Mouse (Mus musculus) midbrain, embryonic 10.5 days (tissue): ENCODE measurements at regions not wholly inside any gene's neighbourhood (a gene's known extent, or its start where the extent isn't known, plus 50 kb on each side); places are given as distances from the start of the nearest gene placed in this dataset.

Source experiments
- DNase-seq: peaks from one replicate; pipeline ENCODE4 v3.0.0-alpha.2; 2017; ENCODE audit warnings: low spot score
- H3K27ac ChIP-seq: fragments of 300-500 bp; sonication (generic); replicated peaks from 2 replicates; pipeline ENCODE4 v1.5.1; 2016; ENCODE audit warnings: mild to moderate bottlenecking
- H3K27me3 ChIP-seq: fragments of 300-500 bp; sonication (generic); 2 replicates; pipeline ENCODE4 v1.6.1; 2016; ENCODE audit warnings: low read depth, mild to moderate bottlenecking; ENCODE audit not compliant: poor library complexity, severe bottlenecking
- H3K36me3 ChIP-seq: fragments of 300-500 bp; sonication (generic); 2 replicates; pipeline ENCODE4 v1.6.1; 2016; ENCODE audit warnings: mild to moderate bottlenecking, moderate library complexity
- H3K4me1 ChIP-seq: fragments of 300-500 bp; sonication (generic); 2 replicates; pipeline ENCODE4 v1.6.1; 2016
- H3K4me3 ChIP-seq: fragments of 300-500 bp; sonication (generic); 2 replicates; pipeline ENCODE4 v1.5.1; 2016; ENCODE audit warnings: mild to moderate bottlenecking, moderate library complexity
- H3K9me3 ChIP-seq: fragments of 300-500 bp; sonication (generic); replicated peaks from 2 replicates; pipeline ENCODE4 v1.6.1; 2016; ENCODE audit warnings: mild to moderate bottlenecking
- WGBS: fragments of 180-500 bp; shearing (Covaris S2); methylation state at CpG from one replicate; pipeline ENCODE4 v1.1.7; 2016; 5-methylcytosine and 5-hydroxymethylcytosine counted together

DNA sequence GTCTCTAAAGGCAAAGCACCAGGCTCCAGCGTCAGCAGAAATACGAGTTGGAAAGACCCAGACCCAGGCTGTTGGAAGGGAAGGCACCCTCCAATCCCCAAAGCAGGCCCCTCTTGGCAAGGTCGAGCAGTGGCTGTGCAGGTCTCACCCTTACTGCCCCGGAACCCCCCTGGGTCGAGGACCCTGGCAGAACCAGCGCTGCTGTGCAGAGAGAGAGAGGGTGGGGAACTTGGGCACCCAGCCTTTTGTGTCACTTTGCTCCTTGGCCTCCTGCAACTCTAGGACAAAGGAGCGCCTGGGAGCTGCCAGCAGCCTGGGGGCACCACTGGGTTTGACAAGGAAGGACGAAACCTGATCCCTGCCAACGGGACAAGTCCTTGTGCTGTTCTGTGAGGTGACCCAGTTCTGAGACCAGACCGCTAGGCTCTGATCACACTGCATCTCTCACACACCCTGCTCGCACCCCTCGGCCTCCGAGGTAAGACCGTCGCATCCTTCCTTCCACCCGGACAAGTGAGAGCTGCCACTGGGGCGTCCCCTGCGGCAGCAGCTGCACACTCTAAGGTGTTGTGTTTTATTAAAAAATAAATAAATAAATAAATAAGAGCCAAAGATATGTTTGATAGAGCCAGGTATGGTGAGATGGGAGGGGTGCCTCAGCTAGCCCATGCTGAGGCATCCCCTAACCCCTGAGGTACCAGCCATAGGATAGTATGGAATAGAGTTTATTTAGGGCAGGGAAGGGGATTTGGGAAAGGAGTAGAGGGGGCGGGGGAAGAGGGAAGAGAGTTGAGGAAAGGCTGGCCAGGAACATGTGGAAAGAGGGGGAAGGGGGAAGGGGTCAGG lies 138.2 kb downstream of the Ly86 start:
- 16% methylated on average over 19 of the region's 19 CpGs for WGBS
- Histone ChIP-seq H3K27me3 (peaks cover 49% of the 10 kb centered on the region), H3K4me3 (peak overlapping the region; percentile 39), H3K36me3 (no peaks in the 10 kb centered on the region), H3K27ac (peak overlapping the region; percentile 85), H3K9me3 (no peaks in the 10 kb centered on the region), H3K4me1 (peaks cover 18% of the 10 kb centered on the region)
- DNase-seq, result peak; percentile 53

- Histone ChIP-seq H3K4me3 (no peak overlapping the region), H3K9me3 (no peaks in the 10 kb centered on the region), H3K4me1 (peaks cover 14% of the 10 kb centered on the region), H3K27me3 (peaks cover 37% of the 10 kb centered on the region), H3K27ac (no peak overlapping the region), H3K36me3 (no peaks in the 10 kb centered on the region)
- 92% methylated on average over 4 of the region's 4 CpGs for WGBS
- no peak for DNase-seq
These were observed 139.6 kb downstream of the Ly86 start for GRCm38 (mm10) chr13:37484631-37485030.

- Histone ChIP-seq H3K9me3 (no peaks in the 10 kb centered on the region), H3K4me1 (no peaks in the 10 kb centered on the region), H3K27ac (no peak overlapping the region), H3K27me3 (no peaks in the 10 kb centered on the region), H3K4me3 (no peak overlapping the region), H3K36me3 (no peaks in the 10 kb centered on the region)
- WGBS, result 76% methylated on average over 11 of the region's 11 CpGs
- no peak for DNase-seq
These were observed 147.3 kb downstream of the Ly86 start for GRCm38 (mm10) chr13:37492115-37493001.

GRCm38 (mm10) chr13:37493331-37493730 lies 148.3 kb downstream of the Ly86 start:
- DNase-seq, result no peak
- 93% methylated on average over 1 of the region's 1 CpGs for WGBS
- no peaks in the 10 kb centered on the region for H3K36me3 ChIP-seq
- H3K4me3 ChIP-seq, result no peak overlapping the region
- H3K27ac ChIP-seq, result no peak overlapping the region
- no peaks in the 10 kb centered on the region for H3K27me3 ChIP-seq
- H3K9me3 ChIP-seq, result no peaks in the 10 kb centered on the region
- H3K4me1 ChIP-seq, result no peaks in the 10 kb centered on the region

GRCm38 (mm10) chr13:37495272-37495932 lies 150.4 kb downstream of the Ly86 start:
- DNase-seq, result no peak
- no peak overlapping the region for H3K27ac ChIP-seq
- H3K4me1 ChIP-seq, result no peaks in the 10 kb centered on the region
- no peaks in the 10 kb centered on the region; the same call in 1 of the 2 replicates for H3K27me3 ChIP-seq
- H3K36me3 ChIP-seq, result no peaks in the 10 kb centered on the region
- H3K9me3 ChIP-seq, result no peaks in the 10 kb centered on the region
- 88% methylated on average over 8 of the region's 8 CpGs for WGBS
- H3K4me3 ChIP-seq, result no peak overlapping the region

GRCm38 (mm10) chr13:37497986-37498385 lies 153.0 kb downstream of the Ly86 start:
- Histone ChIP-seq H3K4me1 (no peaks in the 10 kb centered on the region), H3K36me3 (no peaks in the 10 kb centered on the region), H3K27ac (no peak overlapping the region), H3K27me3 (no peaks in the 10 kb centered on the region; the same call in 1 of the 2 replicates), H3K4me3 (no peak overlapping the region), H3K9me3 (no peaks in the 10 kb centered on the region)
- DNase-seq, result no peak
- WGBS, result 75% methylated on average over 3 of the region's 3 CpGs

- Histone ChIP-seq H3K27me3 (no peaks in the 10 kb centered on the region; the same call in 1 of the 2 replicates), H3K4me1 (peaks cover 2% of the 10 kb centered on the region), H3K36me3 (no peaks in the 10 kb centered on the region), H3K27ac (no peak overlapping the region), H3K4me3 (no peak overlapping the region), H3K9me3 (no peaks in the 10 kb centered on the region)
- no peak for DNase-seq
- 83% methylated on average over 4 of the region's 4 CpGs for WGBS
These were observed 155.8 kb downstream of the Ly86 start for GRCm38 (mm10) chr13:37500668-37501286.

GRCm38 (mm10) chr13:37503449-37503848 lies 158.4 kb downstream of the Ly86 start:
- Histone ChIP-seq H3K4me1 (peaks cover 19% of the 10 kb centered on the region), H3K9me3 (no peaks in the 10 kb centered on the region), H3K4me3 (no peak overlapping the region), H3K27me3 (peaks cover 15% of the 10 kb centered on the region), H3K27ac (no peak overlapping the region), H3K36me3 (no peaks in the 10 kb centered on the region)
- WGBS, result 91% methylated on average over 6 of the region's 6 CpGs
- no peak for DNase-seq

- H3K27ac ChIP-seq, result no peak overlapping the region
- 93% methylated on average over 3 of the region's 3 CpGs for WGBS
- peaks cover 19% of the 10 kb centered on the region for H3K27me3 ChIP-seq
- H3K4me1 ChIP-seq, result peaks cover 24% of the 10 kb centered on the region
- no peak overlapping the region for H3K4me3 ChIP-seq
- H3K36me3 ChIP-seq, result no peaks in the 10 kb centered on the region
- H3K9me3 ChIP-seq, result no peaks in the 10 kb centered on the region
- DNase-seq, result no peak
These were observed 158.9 kb downstream of the Ly86 start for GRCm38 (mm10) chr13:37503898-37504297.

DNA sequence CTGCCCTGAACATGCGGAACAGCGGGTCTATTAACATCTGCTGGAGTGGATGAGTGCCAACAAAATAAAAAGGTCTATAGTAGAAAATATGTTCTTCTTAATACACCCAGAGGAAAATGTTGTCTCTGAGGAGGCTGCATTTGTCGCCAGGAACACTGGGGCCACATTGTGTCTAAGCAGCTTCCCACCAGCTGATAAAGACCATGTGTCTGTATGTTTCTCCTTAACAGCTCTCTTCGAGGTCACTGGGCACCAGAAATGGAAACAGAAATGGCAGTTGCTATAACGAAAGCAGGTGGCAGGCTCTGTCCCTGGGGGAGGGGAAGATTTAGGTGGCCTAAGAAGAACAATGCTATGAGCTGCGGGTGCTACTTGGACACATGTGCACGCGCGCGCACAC lies 159.4 kb downstream of the Ly86 start:
- H3K36me3 ChIP-seq, result no peaks in the 10 kb centered on the region
- no peak overlapping the region for H3K4me3 ChIP-seq
- DNase-seq, result no peak
- no peak overlapping the region for H3K27ac ChIP-seq
- H3K27me3 ChIP-seq, result peaks cover 23% of the 10 kb centered on the region
- 90% methylated on average over 10 of the region's 10 CpGs for WGBS
- peaks cover 28% of the 10 kb centered on the region for H3K4me1 ChIP-seq
- no peaks in the 10 kb centered on the region for H3K9me3 ChIP-seq

- no peaks in the 10 kb centered on the region for H3K36me3 ChIP-seq
- H3K4me3 ChIP-seq, result no peak overlapping the region
- no peak for DNase-seq
- no peaks in the 10 kb centered on the region for H3K9me3 ChIP-seq
- WGBS, result 68% methylated on average over 3 of the region's 3 CpGs
- peaks cover 36% of the 10 kb centered on the region for H3K27me3 ChIP-seq
- H3K4me1 ChIP-seq, result peaks cover 39% of the 10 kb centered on the region
- peak overlapping the region; percentile 52; the same call in 1 of the 2 replicates for H3K27ac ChIP-seq
These were observed 160.6 kb downstream of the Ly86 start for GRCm38 (mm10) chr13:37505617-37506016.

DNA sequence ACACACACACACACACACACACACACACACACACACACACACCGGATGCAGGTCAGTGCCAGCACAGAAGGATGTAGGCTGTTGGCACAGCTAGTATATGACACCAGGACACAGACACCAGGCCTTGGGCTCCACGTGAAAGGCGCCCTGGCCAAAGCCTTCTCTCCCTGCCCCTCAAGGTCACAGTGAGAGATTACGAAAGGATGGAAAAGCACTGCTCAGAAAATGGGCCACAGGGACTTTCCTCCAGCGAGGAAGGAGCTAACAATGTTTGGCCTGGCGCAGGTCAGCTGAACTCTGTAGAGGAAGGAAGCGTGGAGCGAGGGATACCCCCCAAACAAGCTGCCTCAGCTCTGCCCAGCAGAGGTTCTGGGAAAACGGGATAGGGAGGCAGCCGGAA lies 161.0 kb downstream of the Ly86 start:
- no peak for DNase-seq
- Histone ChIP-seq H3K27me3 (peaks cover 39% of the 10 kb centered on the region), H3K4me3 (no peak overlapping the region), H3K9me3 (no peaks in the 10 kb centered on the region), H3K4me1 (peaks cover 39% of the 10 kb centered on the region), H3K27ac (peak overlapping the region; percentile 52; the same call in 1 of the 2 replicates), H3K36me3 (no peaks in the 10 kb centered on the region)
- WGBS, result 79% methylated on average over 10 of the region's 10 CpGs
